In genomic region chr14:55433052-55433451, GRCm38 (mm10) we compare ENCODE assay signal across 29 mouse cellular contexts. TPM values are rescaled to one million over a fixed set of nuclear protein-coding genes. Genes with fewer than 3 reads are reported as not detected.
DNase-seq lines count a peak whose midpoint lies in the region; ATAC-seq and TF ChIP-seq lines count a peak whose summit lies in the region.
"Had no signal": no experiment of that assay in that cellular context is flagged by ENCODE, and none has a peak within 500 bp of the region (broad histone marks: within the 10 kb centered on the region; RNA-seq: fewer than 3 reads in every experiment).

No protein-coding gene starts in this region.

- H3K9ac ChIP-seq in lung, postnatal 0 days (replicated peaks; ENCODE audit: low read depth): no peak overlapping the region
- H3K9ac ChIP-seq: embryonic facial prominence, embryonic 13.5 days; forebrain, embryonic 13.5 days; heart, embryonic 13.5 days; hindbrain, embryonic 12.5 days; hindbrain, embryonic 15.5 days had no signal

- TF ChIP-seq CTCF in lung, postnatal 0 days (IDR thresholded peaks at IDR 0.05): no peak

- DNase-seq in lung, postnatal 0 days (ENCODE audit: low spot score): peak; percentile 5
- no peak for DNase-seq in lung, postnatal 25 days (ENCODE audit: low spot score)
- peak; percentile 26 for DNase-seq in A20 (ENCODE audit: low read depth, low spot score)
- no peak for DNase-seq in thymus, adult 18-20 months
- no peak for DNase-seq in heart, adult 8-10 months (ENCODE audit: low spot score)
- DNase-seq: adrenal gland, postnatal 10 days; adrenal gland, postnatal 36 days; cerebellum, adult 18-20 months; cerebellum, adult 9-10 months; cerebellum, postnatal 14 days; embryo, embryonic 11 days; gastrocnemius, adult 2 months; gastrocnemius, postnatal 14 days; heart, adult 18-20 months; heart, postnatal 14 days; heart, postnatal 4 days had no signal

- no peaks in the 10 kb centered on the region for H3K27me3 ChIP-seq in lung, postnatal 0 days (replicated peaks; ENCODE audit: insufficient read depth, low read length)
- H3K27me3 ChIP-seq: embryonic facial prominence, embryonic 13.5 days; forebrain, embryonic 13.5 days; heart, embryonic 13.5 days; hindbrain, embryonic 12.5 days; hindbrain, embryonic 15.5 days had no signal

- H3K4me2 ChIP-seq in lung, postnatal 0 days (replicated peaks; ENCODE audit: low read depth, low read length): no peak overlapping the region
- H3K4me2 ChIP-seq: embryonic facial prominence, embryonic 13.5 days; forebrain, embryonic 13.5 days; heart, embryonic 13.5 days; hindbrain, embryonic 12.5 days; hindbrain, embryonic 15.5 days had no signal

- no peaks in the 10 kb centered on the region for H3K4me1 ChIP-seq in lung, postnatal 0 days (ENCODE audit: insufficient read depth, low read depth, low read length)
- H3K4me1 ChIP-seq: embryonic facial prominence, embryonic 10.5 days; forebrain, embryonic 10.5 days; forebrain, embryonic 13.5 days; heart, embryonic 10.5 days; hindbrain, embryonic 12.5 days; hindbrain, embryonic 15.5 days had no signal

- no peak overlapping the region for H3K27ac ChIP-seq in lung, postnatal 0 days (ENCODE audit: low read length)
- H3K27ac ChIP-seq: embryonic facial prominence, embryonic 10.5 days; embryonic facial prominence, embryonic 13.5 days; forebrain, embryonic 10.5 days; forebrain, embryonic 13.5 days; gastrocnemius, adult 2 months; heart, embryonic 10.5 days; heart, embryonic 13.5 days; hindbrain, embryonic 12.5 days; hindbrain, embryonic 15.5 days had no signal

- no peak overlapping the region for H3K4me3 ChIP-seq in lung, postnatal 0 days (ENCODE audit: low read depth, low read length)
- H3K4me3 ChIP-seq: embryonic facial prominence, embryonic 10.5 days; embryonic facial prominence, embryonic 13.5 days; forebrain, embryonic 10.5 days; forebrain, embryonic 13.5 days; gastrocnemius, adult 2 months; heart, embryonic 10.5 days; heart, embryonic 13.5 days; hindbrain, embryonic 12.5 days; hindbrain, embryonic 15.5 days had no signal

- ATAC-seq in lung, postnatal 0 days: no peak
- peak; percentile 46 to 58; a peak in 3 of 4 replicates for ATAC-seq in hematopoietic stem cell, adult 5-6 weeks (replicated peaks in 1 of 2; ENCODE audit: insufficient read depth in 1 of 2, low FRiP score in 2 of 2, low TSS enrichment in 1 of 2, low read depth in 1 of 2, poor library complexity in 2 of 2, severe bottlenecking in 2 of 2)
- ATAC-seq in monocyte, adult 5-6 weeks (replicated peaks; ENCODE audit: insufficient number of reproducible peaks, low FRiP score, low TSS enrichment, poor library complexity, severe bottlenecking): peak; percentile 50; the same call in 1 of the 2 replicates
- no peak for ATAC-seq in erythroblast, adult 5-6 weeks (replicated peaks; ENCODE audit: low FRiP score, poor library complexity, severe bottlenecking)
- ATAC-seq: activated CD4-positive, CD25-positive, alpha-beta regulatory T cell, adult 4 months; forebrain, embryonic 13.5 days; forebrain, embryonic 16.5 days had no signal

- no peaks in the 10 kb centered on the region for H3K9me3 ChIP-seq in lung, postnatal 0 days (ENCODE audit: low read length)
- H3K9me3 ChIP-seq: embryonic facial prominence, embryonic 10.5 days; embryonic facial prominence, embryonic 13.5 days; forebrain, embryonic 10.5 days; forebrain, embryonic 13.5 days; heart, embryonic 10.5 days; heart, embryonic 13.5 days; hindbrain, embryonic 12.5 days; hindbrain, embryonic 15.5 days had no signal

- TF ChIP-seq EP300 in lung, postnatal 0 days (IDR thresholded peaks at IDR 0.05): no peak

- WGBS in lung, postnatal 0 days: 60% methylated on average over 1 of the region's 1 CpGs

- no peaks in the 10 kb centered on the region for H3K36me3 ChIP-seq in lung, postnatal 0 days (ENCODE audit: insufficient read depth, low read length)
- H3K36me3 ChIP-seq: embryonic facial prominence, embryonic 10.5 days; embryonic facial prominence, embryonic 13.5 days; forebrain, embryonic 10.5 days; heart, embryonic 10.5 days; heart, embryonic 13.5 days; hindbrain, embryonic 12.5 days; hindbrain, embryonic 15.5 days had no signal

RNA-seq across cellular contexts. Expression of gene Dhrs4, which starts 45.5 kb away (rescaled TPM):
- polyA plus RNA-seq in lung, postnatal 0 days (2015; fragmentation: Nextera tagmentation; extraction: Ambion mirVana): 54.8 and 57.5 TPM in 2 replicates
- 68.5 and 99.2 TPM in 2 replicates for total RNA-seq in hematopoietic stem cell, adult 5-6 weeks (2017)
- total RNA-seq in monocyte, adult 5-6 weeks (2017): 29.7 to 79.0 TPM (median 63.6 TPM) in 3 replicates
- total RNA-seq in heart, adult 8-10 months (2022): 100 to 1,000 TPM; 132 to 160 (median 146) TPM
- total RNA-seq in erythroblast, adult 5-6 weeks (2015; ENCODE audit: low replicate concordance): 12.7 and 16.9 TPM in 2 replicates
- 9.8 and 19.1 TPM in 2 replicates for total RNA-seq in erythroblast, adult 5-6 weeks (2017; ENCODE audit: low replicate concordance)

RNA-seq across cellular contexts. Expression of gene Carmil3, which starts 57.4 kb away (rescaled TPM):
- polyA plus RNA-seq in lung, postnatal 0 days (2015; fragmentation: Nextera tagmentation; extraction: Ambion mirVana): 0.23 and 0.42 TPM in 2 replicates
- total RNA-seq in hematopoietic stem cell, adult 5-6 weeks (2017): 2.3 and 2.7 TPM in 2 replicates
- not detected in 3 replicates for total RNA-seq in monocyte, adult 5-6 weeks (2017)
- 1 to 10 TPM; 2.4 to 3.6 (median 2.4) TPM for total RNA-seq in heart, adult 8-10 months (2022)
- not detected in 2 replicates for total RNA-seq in erythroblast, adult 5-6 weeks (2015; ENCODE audit: low replicate concordance)
- not detected in 2 replicates for total RNA-seq in erythroblast, adult 5-6 weeks (2017; ENCODE audit: low replicate concordance)
- polyA plus RNA-seq: activated CD4-positive, CD25-positive, alpha-beta regulatory T cell, adult 4 months had no signal

Comparison
In these comparisons a context has a peak if more than half of its experiments do, and no peak if none do; other contexts are left out.
1. DNase-seq: peak in lung, postnatal 0 days (single experiment) and A20 (single experiment); none in lung, postnatal 25 days (single experiment), thymus, adult 18-20 months (0 of 2) and heart, adult 8-10 months (single experiment).
2. ATAC-seq: peak in hematopoietic stem cell, adult 5-6 weeks (2 of 2) and monocyte, adult 5-6 weeks (single experiment); none in lung, postnatal 0 days (single experiment) and erythroblast, adult 5-6 weeks (single experiment).